ENCODE assay signal across 12 mouse cellular contexts in the genomic region with DNA sequence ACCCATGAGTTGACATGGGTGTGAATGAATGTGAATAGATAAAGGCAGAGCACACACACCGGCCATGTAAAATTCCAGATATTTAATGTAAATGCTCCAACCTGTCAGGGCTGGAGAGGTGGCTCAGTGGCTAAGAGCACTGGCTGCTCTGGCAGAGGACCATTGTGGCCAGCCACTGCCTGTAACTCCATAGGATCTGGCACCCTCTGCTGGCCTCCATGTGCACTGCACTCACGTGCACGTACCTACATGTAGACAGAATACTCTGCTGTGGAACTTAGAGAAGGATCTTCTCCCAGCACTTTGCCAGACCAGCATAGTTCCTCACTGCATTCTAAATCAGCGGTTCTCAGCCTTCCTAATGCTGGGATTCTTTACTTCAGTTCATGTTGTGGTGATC.
A peak's percentile ranks its signal among the peaks of the same experiment; 100 is the strongest.
DNase-seq lines count a peak whose midpoint lies in the region; ATAC-seq and TF ChIP-seq lines count a peak whose summit lies in the region.
"Had no signal": no experiment of that assay in that cellular context is flagged by ENCODE, and none has a peak within 500 bp of the region (broad histone marks: within the 10 kb centered on the region; RNA-seq: fewer than 3 reads in every experiment).

No protein-coding gene starts in this region.

- ATAC-seq in lung, embryonic 14.5 days (ENCODE audit: insufficient read depth), result no peak
- ATAC-seq in neutrophil, adult 5-6 weeks (ENCODE audit: extremely low read depth, insufficient number of reproducible peaks, low FRiP score, poor library complexity, severe bottlenecking), result 0 out of 2 replicates have a peak, but pooled peaks have one; percentile 44
- no peak for ATAC-seq in megakaryocyte progenitor cell, adult 5-6 weeks (replicated peaks; ENCODE audit: poor library complexity)

- intact Hi-C loops in heart, adult 2 months (cut with DNase I), result no loop called here
- intact Hi-C loops in gastrocnemius, postnatal 14 days (cut with DNase I; ENCODE audit: low total_unique reads), result no loop called here

- no peak overlapping the region for H3K9ac ChIP-seq in heart, adult 2 months (ENCODE audit: low read depth, low read length)
- no peak overlapping the region for H3K9ac ChIP-seq in lung, embryonic 14.5 days
- no peak overlapping the region for H3K9ac ChIP-seq in MEL (ENCODE audit: control insufficient read depth, low read depth, low read length, poor library complexity, severe bottlenecking)
- H3K9ac ChIP-seq: embryonic facial prominence, embryonic 13.5 days had no signal

- no peaks in the 10 kb centered on the region for H3K4me1 ChIP-seq in heart, adult 2 months (ENCODE audit: control insufficient read depth, insufficient read depth, low read length)
- H3K4me1 ChIP-seq in lung, embryonic 14.5 days (ENCODE audit: insufficient read depth), result no peaks in the 10 kb centered on the region
- no peaks in the 10 kb centered on the region for H3K4me1 ChIP-seq in MEL (ENCODE audit: control insufficient read depth in 1 of 2, insufficient read depth in 2 of 2, low read length in 2 of 2)
- H3K4me1 ChIP-seq: embryonic facial prominence, embryonic 13.5 days had no signal

- no peaks in the 10 kb centered on the region for H3K79me2 ChIP-seq in heart, adult 2 months (replicated peaks; ENCODE audit: control insufficient read depth, insufficient read depth, low read length)
- no peaks in the 10 kb centered on the region for H3K79me2 ChIP-seq in MEL (ENCODE audit: control insufficient read depth, insufficient read depth, low read length, poor library complexity)

- no peak for TF ChIP-seq POLR2A in heart, adult 2 months (IDR thresholded peaks at IDR 0.05; ENCODE audit: insufficient read depth, low read depth, low read length)
- no peak for TF ChIP-seq POLR2A in MEL (IDR thresholded peaks at IDR 0.05; ENCODE audit: control insufficient read depth in 1 of 2, insufficient read depth in 1 of 2, low read depth in 1 of 2, low read length in 2 of 2, poor library complexity in 1 of 2)

- no peaks in the 10 kb centered on the region for H3K36me3 ChIP-seq in heart, adult 2 months (ENCODE audit: control insufficient read depth, insufficient read depth, low read length)
- H3K36me3 ChIP-seq in lung, embryonic 14.5 days (ENCODE audit: insufficient read depth), result no peaks in the 10 kb centered on the region
- no peaks in the 10 kb centered on the region for H3K36me3 ChIP-seq in MEL (ENCODE audit: control insufficient read depth in 1 of 2, insufficient read depth in 2 of 2, low read length in 2 of 2)
- H3K36me3 ChIP-seq: embryonic facial prominence, embryonic 13.5 days had no signal

- 94% methylated on average over 4 of the region's 4 CpGs for WGBS in heart, adult 2 months
- 91% methylated on average over 4 of the region's 4 CpGs for WGBS in lung, embryonic 14.5 days

- TF ChIP-seq RAD21 in MEL (IDR thresholded peaks at IDR 0.05; ENCODE audit: low read depth, low read length), result peak; percentile 12; the same call in 1 of the 2 replicates

- no peak overlapping the region for H3K4me3 ChIP-seq in heart, adult 2 months
- no peak overlapping the region for H3K4me3 ChIP-seq in lung, embryonic 14.5 days (ENCODE audit: low read depth, low read length)
- H3K4me3 ChIP-seq in MEL (ENCODE audit: control insufficient read depth in 1 of 2, insufficient read depth in 1 of 2, low read depth in 2 of 2, low read length in 2 of 2), result no peak overlapping the region
- H3K4me3 ChIP-seq: embryonic facial prominence, embryonic 13.5 days; myocyte had no signal

- H3K27me3 ChIP-seq in heart, adult 2 months (ENCODE audit: control insufficient read depth, insufficient read depth, low read length), result 0 out of 2 replicates have a peak, but pooled peaks cover 1% of the 10 kb centered on the region
- H3K27me3 ChIP-seq in lung, embryonic 14.5 days (ENCODE audit: insufficient read depth, low read length), result no peaks in the 10 kb centered on the region
- H3K27me3 ChIP-seq in MEL (ENCODE audit: control insufficient read depth in 1 of 2, insufficient read depth in 2 of 2, low read length in 2 of 2), result no peaks in the 10 kb centered on the region
- H3K27me3 ChIP-seq: embryonic facial prominence, embryonic 13.5 days had no signal

- no peak for TF ChIP-seq EP300 in heart, adult 2 months (IDR thresholded peaks at IDR 0.05; ENCODE audit: insufficient read depth, low read depth, low read length)
- no peak for TF ChIP-seq EP300 in MEL (IDR thresholded peaks at IDR 0.05; ENCODE audit: low read depth in 1 of 2, low read length in 2 of 2)

- no peak overlapping the region for H3K4me2 ChIP-seq in lung, embryonic 14.5 days
- H3K4me2 ChIP-seq: embryonic facial prominence, embryonic 13.5 days had no signal

- H3K27ac ChIP-seq in heart, adult 2 months, result no peak overlapping the region
- no peak overlapping the region for H3K27ac ChIP-seq in lung, embryonic 14.5 days (ENCODE audit: low read depth)
- H3K27ac ChIP-seq in MEL (ENCODE audit: control insufficient read depth, low read depth, low read length), result no peak overlapping the region
- H3K27ac ChIP-seq: embryonic facial prominence, embryonic 13.5 days had no signal

- H3K9me3 ChIP-seq in lung, embryonic 14.5 days (ENCODE audit: low read depth, low read length), result no peaks in the 10 kb centered on the region
- no peaks in the 10 kb centered on the region; the same call in 1 of the 2 replicates for H3K9me3 ChIP-seq in MEL (replicated peaks; ENCODE audit: insufficient read depth, low read length)

- DNase-seq in heart, adult 2 months, result no peak
- DNase-seq in heart, adult 8-10 months (ENCODE audit: low spot score), result no peak
- peak; percentile 15 for DNase-seq in lung, embryonic 14.5 days
- no peak for DNase-seq in lung, adult 18-20 months
- peak; percentile 7 for DNase-seq in MEL (ENCODE audit: low read depth, low spot score)
- DNase-seq in gastrocnemius, postnatal 14 days, result no peak
- DNase-seq: gastrocnemius, postnatal 25 days; heart, postnatal 4 days had no signal

- TF ChIP-seq CTCF in heart, adult 2 months (IDR thresholded peaks at IDR 0.05), result peak; percentile 44
- peak; percentile 54 for TF ChIP-seq CTCF in lung, embryonic 14.5 days (IDR thresholded peaks at IDR 0.05; ENCODE audit: low read depth)
- TF ChIP-seq CTCF in MEL (IDR thresholded peaks at IDR 0.05 in 2 of 3, conservative IDR thresholded peaks at IDR 0.05 in 1 of 3; ENCODE audit: control insufficient read depth in 1 of 3, insufficient read depth in 1 of 3, low read depth in 2 of 3, low read length in 3 of 3, poor library complexity in 1 of 3, severe bottlenecking in 1 of 3), result peak; percentile 35 to 53 (median 39)

TF ChIP-seq in MEL, 35 proteins besides CTCF, POLR2A, EP300 and RAD21:
- no peak for TF ChIP-seq POLR2AphosphoS2 (IDR thresholded peaks at IDR 0.05; ENCODE audit: low read length)
- peak; percentile 20; the same call in 1 of the 2 replicates for TF ChIP-seq BHLHE40 (IDR thresholded peaks at IDR 0.05; ENCODE audit: borderline replicate concordance, low read depth, low read length)
- no peak for TF ChIP-seq MAX (IDR thresholded peaks at IDR 0.05; ENCODE audit: low read length)

Comparison
In these comparisons a context has a peak if more than half of its experiments do, and no peak if none do; other contexts are left out.
1. DNase-seq: peak in lung, embryonic 14.5 days (single experiment) and MEL (single experiment); none in heart, adult 2 months (0 of 2), heart, adult 8-10 months (single experiment), lung, adult 18-20 months (0 of 2) and gastrocnemius, postnatal 14 days (single experiment).
2. Peak in every context shown above with its lines, with median percentiles within 50 percentile points of each other: CTCF ChIP-seq.